Mouse (Mus musculus) CD4-positive, CD25-positive, alpha-beta regulatory T cell, adult 4 months (primary cell): ENCODE measurements around the gene Mecr. TPM values are rescaled to one million over a fixed set of nuclear protein-coding genes. Genes with fewer than 3 reads are reported as not detected.

Source experiments
- ATAC-seq: one replicate; pipeline ENCODE4 v1.8.0; 2017
- polyA plus RNA-seq, 2 experiments: library from polyadenylated mRNA; unstranded; fragments of 100-300 nt; shearing (Covaris generic); gene quantifications; one replicate each; pipeline ENCODE4 v1.2.1; 2017

Mecr gene
- polyA plus RNA-seq, 2 experiments from 2014 or later, result 32.8 to 34.9 TPM

GRCm38 (mm10) chr4:131897787-131898186 is 54.5 kb downstream of the Mecr start:
- ATAC-seq, result no peak

DNA sequence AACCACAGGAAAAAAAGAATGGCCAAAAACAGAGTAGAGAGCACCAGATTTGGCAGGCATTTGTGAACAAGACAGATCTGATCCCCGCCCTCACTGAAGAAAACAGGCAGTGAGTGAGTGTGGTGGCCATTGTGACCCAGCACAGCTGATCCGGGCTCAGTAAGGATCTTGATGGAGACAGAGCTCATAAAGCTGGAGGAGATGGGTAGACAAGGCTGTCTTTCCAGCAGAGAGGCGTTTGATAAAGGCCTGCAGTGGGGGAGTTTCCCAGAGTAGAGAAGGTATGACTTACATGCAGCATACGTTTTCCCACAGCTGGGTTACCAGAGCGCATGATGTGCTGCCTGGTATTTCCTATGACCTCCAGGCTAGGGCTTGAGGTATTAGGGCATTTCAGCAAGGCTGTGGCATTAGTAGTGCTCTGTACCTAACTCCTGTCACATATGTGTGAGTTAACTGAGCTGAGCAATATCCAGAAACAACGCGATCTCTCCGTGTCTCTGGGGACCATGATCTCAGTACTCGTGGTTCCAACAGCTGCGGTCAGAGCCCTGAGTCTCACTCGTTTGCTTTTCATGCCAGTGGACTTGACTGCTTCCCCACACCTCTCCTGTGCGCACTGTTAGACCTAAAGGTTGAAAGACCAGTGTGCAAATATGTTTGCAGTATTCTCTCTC is 55.4 kb downstream of the Mecr start:
- ATAC-seq, result no peak

GRCm38 (mm10) chr4:131899180-131899554 is 55.9 kb downstream of the Mecr start:
- no peak for ATAC-seq

DNA sequence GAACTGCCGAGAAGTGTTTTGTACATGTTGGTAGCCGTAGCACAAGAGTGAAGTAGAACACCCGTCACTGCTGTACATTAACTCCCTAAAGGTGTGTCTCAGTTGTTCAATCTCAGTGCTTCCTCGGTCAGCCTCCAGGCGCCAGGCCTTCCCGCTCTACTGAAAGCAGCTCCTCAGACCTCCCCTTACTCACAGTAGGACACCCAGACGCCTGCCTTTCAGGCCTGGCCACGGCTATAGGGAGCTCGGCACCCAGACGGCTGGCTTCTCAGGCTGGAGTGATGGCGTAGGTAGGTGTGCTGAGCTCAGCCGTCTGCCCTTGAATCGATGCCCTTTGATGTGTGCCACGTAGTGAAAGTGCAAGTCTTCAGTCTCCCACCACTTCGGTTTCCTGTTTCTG is 57.8 kb downstream of the Mecr start:
- ATAC-seq, result no peak

DNA sequence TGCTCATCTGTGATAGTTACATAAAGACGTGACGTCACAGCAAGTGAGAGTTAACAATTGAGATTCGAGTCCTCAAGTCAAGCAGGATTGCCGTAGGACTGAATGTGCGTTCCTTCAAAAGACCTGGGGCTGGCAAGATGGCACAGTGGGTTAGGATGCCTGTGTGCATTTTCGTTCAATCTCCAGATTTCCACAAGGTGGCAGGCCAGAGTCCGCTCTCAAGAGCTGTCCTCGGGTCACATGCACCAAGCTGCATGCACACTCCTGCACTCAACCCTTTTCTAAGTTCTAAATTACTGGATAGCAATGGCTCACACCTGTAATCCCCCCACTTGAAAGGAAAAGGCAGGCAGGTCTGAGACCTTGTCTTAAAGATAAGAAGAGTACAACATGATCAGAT is 61.2 kb downstream of the Mecr start:
- no peak for ATAC-seq

DNA sequence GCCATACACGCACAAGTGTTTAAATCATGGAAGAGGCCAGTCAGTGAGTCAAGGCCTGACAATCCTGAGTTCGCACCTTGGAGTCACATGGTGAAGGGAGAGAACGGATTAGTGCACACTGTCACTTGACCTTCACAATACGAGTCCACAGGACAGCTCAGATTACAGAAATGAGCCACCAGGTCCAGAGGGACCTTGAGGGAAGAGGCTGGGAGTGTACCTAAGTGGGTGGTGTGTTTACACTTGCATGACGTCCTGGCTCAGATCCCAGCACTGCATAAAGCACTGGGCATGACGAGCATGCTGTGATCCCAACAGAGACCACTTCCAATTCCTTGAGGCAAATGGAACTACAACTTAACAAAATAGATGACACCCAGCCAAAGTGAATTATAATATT is 63.2 kb downstream of the Mecr start:
- no peak for ATAC-seq

DNA sequence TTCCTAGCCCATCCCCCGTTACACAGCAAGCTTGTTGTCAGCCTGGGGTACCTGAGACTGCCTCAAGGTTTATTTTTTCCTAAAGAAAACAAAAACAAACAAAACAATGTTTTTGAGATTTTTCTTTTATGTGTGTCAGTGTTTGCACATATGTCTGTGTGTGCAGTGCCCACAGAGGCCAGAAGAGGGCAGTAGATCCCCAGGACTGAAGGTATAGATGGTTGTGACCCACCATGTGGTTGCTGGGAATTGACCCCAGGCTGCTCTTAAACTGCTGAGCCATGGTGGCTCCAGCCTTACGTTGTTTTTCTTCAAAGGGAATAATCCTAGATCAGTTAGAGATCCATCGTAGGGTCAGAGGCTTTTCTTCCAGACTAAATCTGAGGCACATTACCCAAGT is 64.6 kb downstream of the Mecr start:
- no peak for ATAC-seq

- ATAC-seq, result no peak
Observed at GRCm38 (mm10) chr4:131910237-131910994, 67.1 kb downstream of the Mecr start.

DNA sequence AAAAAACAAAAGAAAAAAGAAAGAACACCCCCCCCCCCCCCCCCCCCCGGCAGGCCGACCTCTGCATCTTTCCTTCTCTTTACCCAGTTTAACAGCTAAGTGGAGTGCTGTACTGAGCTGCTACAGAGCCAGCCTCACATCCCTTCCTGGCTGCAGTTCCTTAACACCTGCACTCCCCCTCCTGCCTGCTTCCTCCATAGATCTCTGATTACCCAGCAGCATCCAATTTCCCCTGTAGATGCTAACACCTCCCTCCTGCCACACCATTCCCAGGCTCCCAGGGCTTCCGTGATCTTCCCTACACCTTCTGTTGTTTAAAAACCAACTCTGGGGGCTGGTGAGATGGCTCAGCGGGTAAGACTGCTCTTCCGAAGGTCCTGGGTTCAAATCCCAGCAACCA is 68.3 kb downstream of the Mecr start:
- no peak for ATAC-seq

DNA sequence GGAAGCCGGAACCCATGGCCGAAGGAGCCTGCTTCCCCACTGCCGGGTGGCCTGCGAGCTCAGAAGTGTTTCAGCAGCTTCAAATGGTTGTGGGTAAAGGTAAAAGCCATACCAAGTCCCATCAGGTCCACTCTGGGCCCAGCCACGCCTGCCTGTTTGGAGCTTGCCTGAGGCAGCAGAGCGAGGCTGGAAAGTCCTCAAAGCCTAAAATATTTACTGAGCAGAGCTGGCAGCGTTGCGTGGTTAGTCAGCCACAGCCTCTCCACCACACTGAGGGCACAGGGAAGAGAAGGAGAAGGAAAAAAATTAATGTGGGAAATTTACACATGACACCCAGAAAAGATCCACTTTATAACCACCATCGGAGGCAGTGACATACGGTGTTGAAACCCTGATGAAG is 70.3 kb downstream of the Mecr start:
- no peak for ATAC-seq

DNA sequence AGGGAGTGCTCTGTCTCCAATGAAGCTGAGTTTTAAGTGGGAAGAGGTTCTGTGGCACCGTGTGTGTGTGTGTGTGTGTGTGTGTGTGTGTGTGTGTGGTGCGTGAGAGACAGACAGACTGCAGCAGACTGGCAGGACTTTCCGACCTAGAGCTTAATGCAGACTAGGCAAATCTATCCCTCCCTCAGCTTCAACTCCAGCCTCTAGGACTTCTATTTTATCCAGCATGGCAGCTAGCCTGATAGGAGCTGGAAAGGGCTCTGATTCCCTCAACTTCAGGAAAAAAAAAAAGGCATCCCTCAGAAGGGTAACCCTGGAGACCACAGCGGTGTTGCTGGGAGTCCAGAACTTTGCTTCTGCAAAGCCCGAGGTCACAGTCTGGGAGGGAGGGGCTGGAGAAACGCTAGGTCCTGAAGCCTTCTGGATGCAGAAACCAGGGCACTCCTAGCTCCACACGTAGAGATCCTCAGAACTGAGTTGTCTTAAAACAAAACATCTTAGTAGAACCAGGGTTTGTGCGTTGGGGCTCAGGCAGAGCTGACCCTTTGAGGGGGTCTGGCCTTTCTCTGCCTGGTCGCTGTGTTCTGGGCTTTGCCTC is 70.9 kb downstream of the Mecr start:
- ATAC-seq, result no peak

GRCm38 (mm10) chr4:131914891-131915469 is 71.7 kb downstream of the Mecr start:
- ATAC-seq, result no peak

DNA sequence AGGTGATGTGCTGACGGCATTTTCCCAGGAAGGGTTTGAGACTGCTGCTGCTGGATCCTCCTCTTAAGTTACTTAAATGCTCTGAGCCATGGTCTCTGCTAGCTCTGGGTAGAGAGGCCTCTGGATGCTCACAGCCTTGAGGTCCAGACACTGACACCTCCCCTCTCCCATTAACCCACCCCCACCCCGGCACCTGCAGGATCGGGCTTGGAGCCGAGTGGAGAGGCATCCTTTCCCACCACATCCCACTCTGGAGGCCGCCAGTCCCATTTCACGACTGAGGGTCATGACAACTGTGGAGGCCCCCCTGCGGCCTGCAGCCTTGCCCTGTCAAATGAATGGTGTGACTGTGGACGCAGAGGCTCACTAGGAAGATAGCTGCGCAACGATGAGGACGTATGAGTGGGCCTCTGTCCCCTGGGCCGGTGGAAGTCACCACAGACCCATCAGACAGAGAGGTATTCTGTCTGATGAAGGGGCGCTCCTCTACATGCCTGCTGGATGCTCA is 72.6 kb downstream of the Mecr start:
- ATAC-seq, result no peak

DNA sequence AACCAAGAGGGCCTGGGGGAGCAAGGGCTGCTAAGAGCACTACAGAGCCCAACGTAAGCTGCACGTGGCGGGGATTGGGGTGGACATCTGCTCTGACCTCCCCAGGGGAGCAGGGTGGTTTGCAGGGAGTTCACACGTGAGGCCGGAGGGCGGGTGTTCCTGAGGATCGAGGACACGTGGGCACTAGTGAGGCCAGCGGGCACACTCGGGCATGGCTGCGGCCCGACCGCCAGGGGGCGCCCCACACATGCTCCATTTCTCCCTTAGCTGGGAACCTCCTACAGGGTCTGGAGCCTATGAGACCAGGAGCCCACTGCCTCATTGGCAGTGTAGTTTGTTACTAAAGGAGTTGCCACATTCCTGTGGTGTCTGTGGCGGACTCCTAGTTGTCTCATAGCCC is 73.2 kb downstream of the Mecr start:
- ATAC-seq, result peak; percentile 62

GRCm38 (mm10) chr4:131917010-131917555 is 73.8 kb downstream of the Mecr start:
- ATAC-seq, result no peak

Other genes starting within 250 kb of the Mecr start
- gene Ptpru, start 5.2 kb upstream of the Mecr start, polyA plus RNA-seq, result not detected
- 10 to 100 TPM in 1 of 2 experiments, 1 to 10 TPM in 1; 6.7 to 13.2 TPM for gene Srsf4, start 30.1 kb downstream of the Mecr start, polyA plus RNA-seq
- not detected for gene Tmem200b, start 78.3 kb downstream of the Mecr start, polyA plus RNA-seq
- not detected for gene Gm10300, start 231.2 kb downstream of the Mecr start, polyA plus RNA-seq
- 10 to 100 TPM; 32.3 to 35.4 TPM for gene Epb41, start 231.9 kb downstream of the Mecr start, polyA plus RNA-seq